Mouse (Mus musculus) spleen, embryonic (tissue): ENCODE measurements around the gene Gpam.
"Not testable (repeated sequence)": the region's sequence is repeated elsewhere in the genome, so short reads cannot be mapped to it uniquely, and the experiment has no call there.

Experiments
- CTCF ChIA-PET: fragments of 350-600 bp; sonication (Branson Sonifier 250); formaldehyde crosslinking; loops from one replicate; lab custom pipeline; 2022; lab: Charles Lee

Gpam gene

DNA sequence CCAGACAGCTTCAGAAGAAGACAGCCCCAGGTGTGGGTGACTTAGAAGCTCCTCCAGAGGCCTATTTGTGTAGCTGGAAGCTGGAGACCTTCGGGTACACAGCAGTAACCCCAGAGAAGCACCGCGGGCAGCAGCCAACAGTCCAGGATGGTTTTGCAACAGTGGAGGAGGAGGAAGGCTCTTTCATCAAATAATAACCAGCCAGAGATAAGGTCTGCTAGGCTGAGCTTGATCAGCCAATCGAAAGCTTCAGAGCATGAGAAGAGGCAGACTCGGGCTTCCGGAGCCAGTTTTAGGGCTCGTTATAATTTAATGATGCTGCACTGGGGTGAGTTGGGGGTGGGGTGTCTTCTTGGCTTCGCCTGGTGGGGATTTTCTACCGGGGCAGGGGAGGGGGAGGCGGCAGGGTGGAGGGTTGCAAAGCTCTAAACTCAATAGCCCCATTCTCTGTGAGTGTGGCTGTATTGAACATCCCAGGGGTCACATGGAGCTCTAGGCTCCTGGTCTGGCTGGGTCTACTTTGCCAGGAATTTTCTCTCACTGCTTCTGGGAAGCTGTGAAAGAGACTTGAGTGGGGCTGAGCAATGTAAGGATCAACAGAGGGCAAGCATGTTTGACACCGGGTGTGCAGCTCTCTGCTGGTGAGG lies at the start of gene Gpam:
Gene Gpam, minus strand, starts transcription at position 167 of the 647 bp plus-strand sequence.
- CTCF ChIA-PET = no interaction called here

DNA sequence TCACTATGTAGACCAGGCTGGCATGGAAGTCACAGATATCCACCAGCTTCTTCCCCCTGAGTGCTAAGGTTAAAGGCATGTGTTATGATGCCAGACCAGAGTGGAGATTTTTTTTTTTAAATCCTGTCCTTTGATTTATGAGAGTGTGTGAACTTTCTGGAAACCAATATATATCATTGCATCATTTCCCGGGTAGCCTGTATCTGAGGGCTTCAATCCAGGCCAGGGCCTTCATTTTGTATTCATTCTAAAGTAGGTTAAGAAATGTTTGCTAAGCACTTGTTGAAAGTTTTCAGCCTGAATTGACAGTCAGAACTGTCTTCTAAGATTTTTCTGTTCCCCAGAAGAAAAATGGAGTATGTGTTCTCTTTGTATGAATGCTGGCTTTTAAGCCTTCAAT lies 44.5 kb upstream of the Gpam start:
- CTCF ChIA-PET = no interaction called here

GRCm38 (mm10) chr19:55170399-55170798 lies 43.4 kb upstream of the Gpam start:
- CTCF ChIA-PET = no interaction called here

DNA sequence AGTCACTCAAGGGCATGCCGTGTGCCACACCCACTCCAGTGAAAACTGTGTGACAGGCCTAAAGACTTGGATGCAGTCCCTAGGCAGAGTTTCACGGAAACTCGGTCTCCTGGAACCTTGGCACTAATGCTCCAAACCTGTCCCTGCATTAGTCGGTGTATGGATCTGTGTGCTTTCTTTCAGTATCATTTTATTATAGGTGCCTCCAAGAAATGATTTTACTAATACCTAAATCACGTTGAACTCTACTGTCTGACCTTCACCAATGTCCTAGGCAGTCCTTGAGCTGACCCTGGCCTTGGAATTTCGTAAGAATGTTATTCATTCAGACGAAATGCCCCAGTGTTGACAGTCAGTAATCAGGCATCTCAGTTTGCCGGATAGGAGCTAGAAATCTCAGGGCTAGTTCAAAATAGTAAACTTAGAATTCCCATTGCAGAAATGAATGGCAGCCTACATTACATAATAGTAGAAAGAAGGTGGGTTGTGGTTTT lies 42.2 kb upstream of the Gpam start:
- CTCF ChIA-PET = not testable (repeated sequence)

GRCm38 (mm10) chr19:55168360-55168759 lies 41.3 kb upstream of the Gpam start:
- CTCF ChIA-PET = no interaction called here

GRCm38 (mm10) chr19:55167741-55168140 lies 40.7 kb upstream of the Gpam start:
- CTCF ChIA-PET = no interaction called here

DNA sequence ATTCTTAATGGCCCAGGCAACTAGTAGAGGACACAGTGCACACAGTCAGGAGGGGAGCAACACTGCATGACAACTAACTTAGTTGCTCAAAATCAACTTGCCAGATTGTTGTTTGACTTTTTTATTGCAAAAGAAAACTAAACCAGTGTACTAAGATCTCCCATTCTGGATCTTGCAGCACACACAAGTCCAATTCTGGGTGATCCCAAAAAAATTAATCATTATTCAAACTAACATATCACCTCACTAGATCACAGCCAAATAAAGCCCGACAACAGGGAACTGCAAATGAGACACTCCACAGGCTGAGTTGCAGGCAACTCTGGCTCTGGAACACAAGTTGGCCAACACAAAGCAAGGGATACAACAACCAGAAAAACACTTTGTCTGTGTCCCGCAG lies 39.7 kb upstream of the Gpam start:
- CTCF ChIA-PET = no interaction called here

- CTCF ChIA-PET = no interaction called here
Measured at GRCm38 (mm10) chr19:55165954-55166353, 38.9 kb upstream of the Gpam start.

DNA sequence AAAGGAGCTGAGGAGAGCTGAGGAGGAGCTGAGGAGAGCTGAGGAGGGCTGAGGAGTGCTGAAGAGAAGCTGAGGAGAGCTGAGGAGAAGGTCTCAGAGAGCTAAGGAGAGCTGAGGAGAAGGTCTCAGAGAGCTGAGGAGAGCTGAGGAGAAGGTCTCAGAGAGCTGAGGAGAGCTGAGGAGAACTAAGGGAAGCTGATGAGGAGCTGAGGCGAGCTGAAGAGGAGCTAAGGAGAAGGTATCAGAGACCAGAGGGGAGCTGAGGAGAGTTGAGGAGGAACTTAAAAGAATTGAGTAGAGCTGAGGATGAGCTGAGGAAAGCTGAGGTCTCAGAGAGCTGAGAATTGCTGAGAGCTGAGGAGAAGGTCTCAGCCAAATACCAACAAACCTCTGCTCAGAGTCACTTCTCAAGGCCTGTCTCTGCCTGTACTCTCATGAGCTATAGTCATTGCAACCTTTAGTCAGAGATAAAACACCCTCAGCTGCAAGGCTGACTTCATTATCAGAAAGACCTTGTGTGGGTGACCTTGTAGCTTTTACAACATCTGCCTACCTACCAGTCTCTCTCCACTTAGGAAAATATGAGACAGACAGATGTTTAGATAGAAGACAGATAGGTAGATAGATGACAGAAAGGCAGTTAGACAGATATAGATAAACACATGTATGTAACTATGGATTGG lies 38.3 kb upstream of the Gpam start:
- CTCF ChIA-PET = no interaction called here

GRCm38 (mm10) chr19:55164162-55164561 lies 37.1 kb upstream of the Gpam start:
- CTCF ChIA-PET = no interaction called here

- CTCF ChIA-PET = no interaction called here
Measured at GRCm38 (mm10) chr19:55162271-55162670, 35.2 kb upstream of the Gpam start.

GRCm38 (mm10) chr19:55159826-55160225 lies 32.8 kb upstream of the Gpam start:
- CTCF ChIA-PET = no interaction called here

GRCm38 (mm10) chr19:55158606-55159005 lies 31.6 kb upstream of the Gpam start:
- CTCF ChIA-PET = no interaction called here

DNA sequence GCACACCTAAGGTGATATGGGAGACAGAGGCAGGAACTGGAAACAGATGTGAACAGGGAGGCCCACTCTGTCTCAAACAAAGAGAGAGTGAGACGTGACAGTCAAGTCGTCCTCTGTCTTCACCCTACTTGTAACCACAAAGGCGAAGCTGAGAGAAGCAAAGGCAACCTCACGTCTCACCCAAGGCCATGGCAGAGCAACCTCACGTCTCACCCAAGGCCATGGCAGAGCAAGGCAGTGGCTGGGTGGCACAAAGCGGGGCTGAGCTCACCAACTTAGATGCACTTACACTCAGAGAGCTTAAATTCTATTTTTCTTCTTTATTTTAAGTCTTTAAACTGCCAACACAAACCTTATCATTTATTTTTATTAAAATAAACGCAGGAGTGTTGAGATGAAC lies 30.0 kb upstream of the Gpam start:
- CTCF ChIA-PET = no interaction called here

GRCm38 (mm10) chr19:55152983-55153382 lies 25.9 kb upstream of the Gpam start:
- CTCF ChIA-PET = no interaction called here

GRCm38 (mm10) chr19:55152274-55152673 lies 25.2 kb upstream of the Gpam start:
- CTCF ChIA-PET = not testable (repeated sequence)

DNA sequence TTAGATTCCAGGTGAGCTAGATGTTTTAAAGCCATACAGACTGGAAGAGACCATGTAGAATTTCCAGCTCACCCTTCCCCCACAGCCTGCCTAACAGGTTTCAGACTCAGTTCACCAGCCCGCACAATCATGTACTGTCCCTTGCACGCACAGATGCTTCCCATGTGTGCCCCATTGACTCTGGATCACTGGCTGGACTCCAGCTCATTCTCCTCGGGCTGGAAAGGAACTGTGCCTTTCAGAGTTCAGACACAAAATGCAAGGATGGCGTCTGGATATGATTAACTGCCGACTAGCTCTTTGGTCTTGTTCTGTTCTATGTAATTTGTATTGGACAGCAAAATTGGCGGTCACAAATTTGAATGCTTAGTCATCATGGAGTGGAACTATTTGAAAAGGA lies 22.6 kb upstream of the Gpam start:
- CTCF ChIA-PET = no interaction called here

- CTCF ChIA-PET = no interaction called here
Measured at GRCm38 (mm10) chr19:55148109-55148508, 21.1 kb upstream of the Gpam start.

DNA sequence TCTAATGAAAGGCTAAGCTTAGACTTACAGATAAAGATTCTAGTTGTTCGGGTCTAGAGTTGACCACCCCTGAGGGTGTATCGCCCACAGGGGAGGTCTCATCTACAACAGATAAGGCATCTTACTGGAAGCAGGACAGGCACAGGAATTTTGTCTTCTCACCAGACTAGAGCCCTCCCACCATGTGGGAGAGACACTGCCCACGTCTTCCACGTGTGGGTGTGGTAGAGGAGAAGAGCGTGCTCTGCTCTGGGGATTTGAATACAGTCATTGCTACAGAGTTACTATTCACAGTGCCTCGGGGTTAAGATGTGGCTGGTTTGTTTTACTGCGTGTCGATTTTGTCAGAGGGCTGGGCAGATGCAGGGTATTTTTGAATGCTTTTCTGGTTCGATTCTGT lies 20.5 kb upstream of the Gpam start:
- CTCF ChIA-PET = no interaction called here

- CTCF ChIA-PET = no interaction called here
Measured at GRCm38 (mm10) chr19:55145136-55145535, 18.1 kb upstream of the Gpam start.

DNA sequence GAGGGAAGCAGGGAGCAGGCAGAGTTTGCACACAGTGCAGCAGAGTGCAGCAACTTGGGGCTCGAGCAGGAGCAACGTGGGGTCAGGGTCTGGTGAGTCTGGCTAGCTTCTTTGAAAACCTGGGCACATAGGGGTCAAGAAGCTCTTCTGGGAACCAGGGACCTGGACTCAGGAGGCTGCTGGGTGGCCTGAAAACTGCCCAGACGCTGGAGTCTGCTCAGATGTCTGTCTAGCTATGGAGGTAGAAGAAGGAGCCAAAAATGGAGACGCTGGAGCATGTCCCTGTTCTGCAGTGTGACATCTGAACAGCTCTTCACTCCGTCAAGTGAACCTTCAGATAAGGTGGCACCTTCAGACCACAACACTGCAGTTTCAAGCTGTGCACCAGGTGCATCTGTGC lies 17.7 kb upstream of the Gpam start:
- CTCF ChIA-PET = no interaction called here

GRCm38 (mm10) chr19:55143391-55144300 lies 16.6 kb upstream of the Gpam start:
- CTCF ChIA-PET = no interaction called here
